Mouse (Mus musculus) kidney, postnatal 14 days (tissue): ENCODE results near the gene C1galt1.
A peak's percentile ranks its signal among the peaks of the same experiment; 100 is the strongest.

Experiments
- DNase-seq: peaks from one replicate; pipeline ENCODE4 v3.0.0; 2022; ENCODE audit warnings: mixed read lengths

Gene C1galt1

DNA sequence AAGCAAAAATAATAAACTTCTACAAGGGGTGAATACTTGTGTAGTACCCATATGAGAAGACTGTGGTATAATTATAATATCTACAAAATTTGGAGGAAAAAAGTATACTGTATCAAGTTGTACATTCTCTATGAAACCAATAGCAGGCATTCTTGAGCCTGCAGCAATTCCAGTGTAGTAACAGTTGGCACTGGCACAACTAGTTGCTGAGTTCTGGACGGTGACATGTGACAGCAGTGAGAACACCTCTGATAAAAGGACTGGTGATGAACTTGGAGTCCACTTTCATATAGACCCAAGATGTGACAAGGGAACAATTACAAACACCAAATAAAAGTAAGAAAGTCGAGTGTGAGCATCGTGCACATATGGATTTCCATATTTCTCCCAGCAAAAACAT, 14.5 kb downstream of the C1galt1 start:
- DNase-seq = no peak

DNA sequence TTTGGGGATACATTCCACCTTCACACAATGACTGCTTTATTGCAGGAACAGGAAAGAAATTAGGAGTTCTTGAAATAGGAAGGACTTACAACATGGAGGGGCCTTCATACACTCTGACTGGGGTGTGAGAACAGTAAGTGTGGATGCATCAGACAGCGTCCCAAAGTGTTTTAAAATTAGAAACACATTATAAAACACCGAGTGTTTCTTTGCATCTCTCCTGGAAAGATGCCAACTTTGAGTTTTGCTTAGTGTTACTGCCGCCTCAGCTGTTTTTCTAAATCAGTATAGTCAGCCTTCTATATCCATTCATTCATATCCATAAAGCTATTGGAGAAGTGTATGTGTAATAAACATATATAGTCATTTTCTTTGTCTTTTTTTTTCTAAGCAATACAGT, 16.4 kb downstream of the C1galt1 start:
- no peak for DNase-seq

DNA sequence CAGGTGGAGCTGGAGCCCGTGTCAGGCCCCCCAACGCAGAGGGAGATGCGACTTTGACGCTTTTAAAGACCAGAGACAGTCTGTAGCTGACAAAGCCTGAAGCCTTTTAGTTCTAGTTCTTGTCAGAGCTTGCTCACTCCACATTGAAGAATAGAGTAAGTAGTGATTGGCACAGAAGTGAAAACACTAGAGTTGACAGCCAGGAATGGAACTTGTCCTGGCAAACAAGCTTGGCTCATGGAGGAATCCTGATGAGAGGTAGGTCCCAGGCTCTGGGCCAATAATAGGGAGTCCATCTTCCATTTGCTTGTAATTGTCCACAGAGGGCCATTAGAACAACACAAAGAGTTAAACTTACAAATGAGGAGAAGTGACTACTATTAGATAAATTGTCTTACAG, 18.7 kb downstream of the C1galt1 start:
- DNase-seq = no peak

DNA sequence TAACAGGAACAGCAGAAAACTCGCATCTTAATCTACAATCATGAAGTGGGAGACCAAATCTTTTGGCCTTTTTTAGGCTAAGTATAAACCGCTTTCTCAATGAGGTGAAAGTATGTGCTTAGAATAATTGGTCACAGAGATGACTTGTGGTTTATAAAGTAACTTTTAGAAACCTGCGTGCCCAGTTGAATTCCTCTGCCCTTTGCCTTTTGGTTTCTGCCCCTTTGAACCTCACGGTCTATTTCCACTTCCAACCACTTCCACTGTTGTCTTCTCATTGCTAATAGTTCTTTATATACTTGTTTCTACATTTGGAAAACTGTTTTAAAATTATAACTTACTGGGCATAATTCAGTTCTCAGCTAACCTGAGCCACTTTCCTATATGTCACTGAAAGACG, 32.2 kb downstream of the C1galt1 start:
- DNase-seq = no peak

DNA sequence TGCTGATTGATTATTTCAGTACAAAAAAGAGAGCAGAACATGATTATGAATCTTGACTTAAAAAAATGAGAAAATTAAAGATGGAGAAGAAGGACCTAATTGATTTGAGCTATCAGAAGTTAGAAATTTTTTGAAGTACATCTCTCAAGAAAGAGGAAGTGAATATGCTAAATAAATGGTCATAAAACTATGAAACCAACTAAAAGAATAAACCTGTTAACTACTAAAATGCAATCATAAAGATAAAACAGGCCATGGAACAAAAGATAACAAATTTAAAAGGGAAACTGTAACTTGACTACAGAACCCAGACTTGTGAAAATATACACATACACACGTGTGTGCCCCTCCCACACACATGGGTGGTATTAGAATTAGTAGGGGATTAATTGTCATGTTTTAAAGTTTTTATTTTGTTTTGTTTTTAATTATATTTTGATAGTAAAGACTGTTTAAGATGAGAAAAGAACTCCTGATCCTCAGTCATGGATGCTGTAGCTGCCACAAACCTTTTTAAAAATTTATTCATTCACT, 37.0 kb downstream of the C1galt1 start:
- no peak for DNase-seq

DNA sequence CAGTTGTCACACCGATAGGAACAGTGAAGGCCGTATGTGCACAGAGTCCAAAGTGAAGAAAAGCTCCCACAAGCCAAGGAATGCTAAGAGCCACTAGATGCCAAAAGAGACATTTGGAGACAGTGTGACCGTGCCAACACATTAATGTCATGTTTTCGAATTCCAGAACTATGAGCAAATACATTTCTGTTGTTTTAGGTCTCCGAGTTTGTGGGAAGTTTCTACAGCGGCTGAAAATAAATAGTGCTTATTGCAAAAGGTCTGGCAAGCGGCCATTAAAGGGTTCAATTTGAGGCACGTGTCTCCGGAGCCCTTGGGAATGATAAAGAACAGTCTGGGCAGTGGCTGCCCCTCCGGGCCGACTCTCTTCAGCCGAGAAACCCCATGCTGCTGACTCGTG, 37.9 kb downstream of the C1galt1 start:
- DNase-seq = peak; percentile 38

DNA sequence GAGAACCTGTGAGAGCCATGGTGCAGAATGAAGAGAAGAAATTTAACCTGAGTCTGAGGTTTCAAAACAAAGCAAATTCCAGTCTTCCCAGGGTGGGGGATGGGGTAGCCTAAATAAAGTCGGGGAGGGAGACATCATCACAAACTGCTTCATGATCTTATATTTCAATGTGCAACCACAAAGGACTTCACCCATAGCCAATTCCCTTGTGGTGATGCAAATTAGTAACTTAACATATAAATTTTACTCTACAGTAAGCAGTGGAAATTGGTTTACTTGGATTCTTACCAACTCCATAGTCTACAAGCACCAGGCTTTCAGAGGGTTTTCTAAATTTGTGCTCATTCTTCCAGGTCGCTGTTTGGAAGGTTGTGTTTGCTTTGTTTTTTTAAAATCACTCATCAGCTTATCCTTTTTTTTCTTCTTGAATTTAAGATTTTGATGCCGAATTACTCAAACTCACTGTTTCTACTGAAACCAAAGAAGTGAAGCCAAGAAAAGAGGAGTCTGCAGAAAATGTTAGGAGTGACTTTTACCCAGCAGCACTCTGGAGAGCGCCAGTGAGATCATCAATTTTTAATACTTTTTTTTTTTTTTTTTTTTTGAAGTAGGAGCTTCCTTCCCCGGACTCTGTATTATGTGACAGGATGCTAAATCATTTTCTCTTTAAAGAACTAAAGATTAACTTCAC, 41.5 kb downstream of the C1galt1 start:
- DNase-seq = no peak

DNA sequence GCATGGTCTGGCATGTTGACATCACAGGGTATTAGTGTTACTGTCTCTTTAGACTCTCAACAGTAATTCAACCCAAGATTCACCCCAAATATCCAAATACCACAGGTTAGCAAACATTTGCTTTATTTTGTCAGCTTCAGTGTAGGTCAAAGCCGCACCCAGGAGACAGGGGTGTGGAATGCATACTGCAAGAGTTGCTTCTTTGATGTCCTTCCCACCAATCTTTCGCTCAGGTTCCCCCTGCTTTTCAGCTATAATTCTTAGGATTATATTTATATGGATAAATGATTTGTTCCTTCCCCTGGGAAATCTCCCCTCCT, 42.0 kb downstream of the C1galt1 start:
- no peak for DNase-seq

DNA sequence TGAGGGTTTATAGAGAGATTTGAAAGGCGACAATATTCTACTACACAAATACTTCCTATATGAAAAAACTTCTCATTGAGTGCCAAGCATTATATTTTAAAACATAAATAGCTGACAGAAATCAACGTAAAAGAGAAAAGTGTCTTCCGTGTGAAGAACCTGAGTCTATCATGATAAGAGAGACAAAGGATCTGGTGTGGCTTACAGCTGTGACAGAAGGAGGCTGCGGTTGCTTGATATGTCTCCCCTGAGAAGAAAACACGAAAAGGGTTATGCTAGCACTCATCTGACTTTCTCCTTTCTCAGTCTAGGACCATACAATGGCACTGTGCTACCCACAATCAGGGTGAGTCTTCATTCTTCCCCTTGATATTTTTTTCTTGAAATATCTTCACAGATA, 51.7 kb downstream of the C1galt1 start:
- no peak for DNase-seq

DNA sequence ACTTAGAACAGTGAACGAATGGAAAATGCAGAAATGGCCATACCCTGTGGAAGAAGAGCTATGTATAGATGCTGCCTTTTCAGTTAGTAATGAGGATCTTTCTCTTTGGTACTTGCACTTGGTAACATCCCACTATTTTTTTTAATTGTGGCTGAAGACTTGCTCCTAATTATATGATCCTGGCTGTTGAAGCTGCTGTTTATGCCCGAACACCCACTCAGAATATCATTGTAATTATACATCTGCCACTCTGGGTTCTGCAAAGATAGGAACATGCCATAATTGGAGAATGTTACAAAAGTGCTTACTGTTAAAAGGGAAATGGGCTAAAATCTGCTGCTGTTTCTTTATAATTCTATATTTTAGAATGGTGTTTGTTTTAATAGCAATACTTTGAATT, 67.4 kb downstream of the C1galt1 start:
- DNase-seq = no peak
